Mouse (Mus musculus): ENCODE measurements around the gene Olfr71.

Gene Olfr71

GRCm38 (mm10) chr4:43709869-43710268 lies at the start of gene Olfr71:
TSS of gene Olfr71 (minus strand) at chr4:43710255.
- DNase-seq (ENCODE audit: low spot score), result no peak

DNA sequence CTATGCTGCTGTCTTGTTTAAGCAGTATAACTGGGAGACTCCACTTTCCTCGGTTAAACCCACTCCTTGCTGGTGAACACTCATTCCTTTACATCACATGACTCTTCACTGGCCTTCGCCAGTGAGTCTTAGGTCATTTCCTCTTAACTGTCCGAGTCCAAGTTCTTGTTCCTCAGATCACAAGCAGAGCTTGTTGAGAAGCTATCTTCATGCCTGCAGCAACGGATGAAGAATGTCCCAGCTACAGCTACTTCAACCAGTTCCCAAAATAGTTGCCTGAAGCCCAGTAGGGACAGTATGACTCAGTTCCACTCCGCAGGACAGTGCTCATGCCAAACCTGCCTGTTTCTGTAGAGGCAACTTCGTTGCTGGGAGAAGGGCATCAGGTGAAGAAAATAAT lies 47.2 kb upstream of the Olfr71 start:
- DNase-seq (ENCODE audit: low spot score), result no peak

DNA sequence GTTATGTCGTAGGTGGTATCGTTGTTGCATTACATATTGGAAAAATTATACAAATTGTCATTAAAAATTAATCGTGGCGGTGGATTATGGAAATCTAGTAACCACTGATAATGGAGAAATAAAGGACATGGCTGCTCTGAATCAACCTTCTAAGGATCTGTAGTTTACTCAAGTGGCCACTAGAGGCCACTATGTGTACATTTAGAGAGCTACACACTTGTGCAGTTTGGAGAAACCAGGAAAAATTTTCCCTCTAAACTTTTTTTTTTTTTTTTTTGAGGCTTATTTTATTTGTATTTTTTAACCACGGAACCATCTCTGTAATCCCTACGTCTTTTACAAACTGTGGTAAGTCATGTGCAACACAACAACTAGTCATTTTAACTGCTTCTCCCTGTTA lies 35.1 kb upstream of the Olfr71 start:
- DNase-seq (ENCODE audit: low spot score), result no peak

GRCm38 (mm10) chr4:43743099-43743498 lies 33.0 kb upstream of the Olfr71 start:
- no peak for DNase-seq (ENCODE audit: low spot score)

DNA sequence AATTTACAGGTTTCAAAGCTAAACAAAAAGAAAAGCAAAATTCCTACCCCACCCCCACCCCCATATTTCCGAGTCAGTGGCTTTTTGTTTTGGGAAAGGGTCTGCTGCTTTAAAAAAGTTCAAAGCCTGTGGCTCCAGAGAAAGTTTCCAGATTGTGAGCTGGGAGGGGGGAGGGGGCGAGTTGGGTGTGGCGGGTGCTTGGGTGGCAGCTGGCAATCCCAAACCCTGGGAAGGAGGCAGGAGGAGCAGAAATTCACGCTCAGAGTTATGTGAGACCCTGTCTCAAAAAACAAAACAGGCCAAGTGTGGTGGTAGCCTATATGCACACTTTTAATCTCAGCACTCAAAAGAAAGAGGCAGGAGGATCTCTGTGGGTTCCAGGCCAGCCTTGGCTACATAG lies 32.6 kb upstream of the Olfr71 start:
- no peak for DNase-seq (ENCODE audit: low spot score)

GRCm38 (mm10) chr4:43741526-43741925 lies 31.5 kb upstream of the Olfr71 start:
- no peak for DNase-seq (ENCODE audit: low spot score)

- DNase-seq (ENCODE audit: low spot score), result no peak
These were observed 29.1 kb upstream of the Olfr71 start for GRCm38 (mm10) chr4:43738989-43739674.

GRCm38 (mm10) chr4:43737144-43737543 lies 27.1 kb upstream of the Olfr71 start:
- DNase-seq (ENCODE audit: low spot score), result no peak

- no peak for DNase-seq (ENCODE audit: low spot score)
These were observed 23.1 kb upstream of the Olfr71 start for GRCm38 (mm10) chr4:43733186-43733585.

GRCm38 (mm10) chr4:43732171-43732570 lies 22.1 kb upstream of the Olfr71 start:
- DNase-seq (ENCODE audit: low spot score), result no peak

GRCm38 (mm10) chr4:43730750-43731297 lies 20.8 kb upstream of the Olfr71 start:
- DNase-seq (ENCODE audit: low spot score), result no peak

- no peak for DNase-seq (ENCODE audit: low spot score)
These were observed 19.9 kb upstream of the Olfr71 start, which contains the start of gene Spaar for GRCm38 (mm10) chr4:43729794-43730550. TSS of gene Spaar (plus strand) at chr4:43730034.

GRCm38 (mm10) chr4:43729126-43729525 lies 19.1 kb upstream of the Olfr71 start:
- DNase-seq (ENCODE audit: low spot score), result no peak

GRCm38 (mm10) chr4:43728576-43728954 lies 18.5 kb upstream of the Olfr71 start:
- no peak for DNase-seq (ENCODE audit: low spot score)

DNA sequence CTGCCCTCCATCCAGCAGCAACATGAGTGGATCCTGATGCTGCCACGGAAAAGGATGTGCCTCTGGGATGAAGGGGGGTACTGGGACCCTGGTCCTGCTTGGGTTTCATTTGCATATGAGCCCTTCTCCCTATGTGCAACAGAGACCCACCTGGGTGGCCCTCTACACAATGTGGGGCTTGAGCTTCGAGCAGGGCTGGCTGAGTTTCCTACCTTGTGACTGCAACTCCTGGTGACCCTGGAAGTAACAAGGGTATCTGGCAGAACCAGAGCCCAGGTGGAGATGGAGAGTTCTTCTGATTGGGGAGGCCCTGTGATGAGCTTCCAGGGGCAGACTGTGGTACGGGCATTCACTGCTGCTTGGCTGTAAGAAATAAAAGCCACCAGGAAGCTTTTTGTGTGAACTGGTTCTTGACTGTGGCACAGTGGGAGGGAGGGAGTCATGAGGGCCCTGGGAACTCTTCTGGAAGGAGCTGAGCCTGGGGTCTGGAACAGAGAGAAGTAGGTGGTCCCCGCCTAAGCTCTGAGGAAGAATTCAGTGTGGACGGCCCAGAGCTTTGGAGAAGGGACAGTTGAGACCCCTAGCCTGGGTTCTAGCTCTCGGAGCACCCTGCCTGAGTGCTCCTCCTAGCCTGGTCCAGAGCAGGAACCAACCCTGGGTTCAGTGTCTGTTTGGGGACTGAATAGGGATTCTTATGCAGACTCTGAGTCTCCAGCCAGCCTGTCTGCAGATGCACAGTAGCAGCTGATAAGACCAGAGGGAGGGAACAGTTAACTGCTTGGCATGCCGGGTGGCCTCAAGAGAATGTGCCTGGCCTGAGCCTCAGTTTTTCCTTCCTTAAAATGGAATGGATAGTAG lies 17.9 kb upstream of the Olfr71 start:
- no peak for DNase-seq (ENCODE audit: low spot score)

- DNase-seq (ENCODE audit: low spot score), result peak; percentile 60
These were observed 16.9 kb upstream of the Olfr71 start, which contains the start of gene Hrct1 for GRCm38 (mm10) chr4:43726995-43727394. TSS of gene Hrct1 (plus strand) at chr4:43727188.

DNA sequence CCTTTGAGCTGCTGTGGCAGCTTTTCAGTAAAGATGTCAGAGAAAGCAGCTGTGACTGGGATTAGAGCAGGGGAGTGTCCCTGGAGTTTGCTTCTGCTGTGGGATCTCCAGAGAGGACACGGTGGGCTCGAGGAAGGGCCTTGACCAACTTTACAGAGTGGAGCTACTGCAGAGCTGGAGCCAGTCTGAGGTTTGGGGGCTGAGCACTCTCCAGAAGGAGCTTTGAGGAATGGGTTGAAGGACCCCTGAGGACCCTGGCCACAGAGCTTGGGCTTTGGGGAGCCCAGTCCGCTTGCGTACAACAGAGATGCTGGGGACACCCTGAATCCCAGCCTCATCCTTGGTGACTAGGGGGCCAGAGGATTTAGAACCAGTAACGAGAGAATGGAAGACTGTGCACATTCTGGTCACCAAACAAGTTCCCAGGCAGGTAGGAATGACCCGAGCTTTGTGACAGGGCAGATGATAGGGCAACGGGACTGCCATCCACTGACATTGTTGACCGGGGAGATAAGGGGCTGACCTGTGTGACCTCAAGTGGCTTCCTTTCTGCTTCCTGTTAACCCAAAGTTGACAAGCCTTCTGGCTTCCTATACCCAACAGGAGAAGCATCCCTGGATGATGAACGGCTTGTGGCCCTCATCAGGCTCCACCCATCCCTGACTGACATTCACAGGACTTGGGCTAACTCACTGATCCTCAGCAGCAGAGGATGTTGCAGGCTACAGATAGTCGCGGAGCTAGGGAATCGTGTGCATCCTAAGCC lies 16.4 kb upstream of the Olfr71 start:
- no peak for DNase-seq (ENCODE audit: low spot score)

DNA sequence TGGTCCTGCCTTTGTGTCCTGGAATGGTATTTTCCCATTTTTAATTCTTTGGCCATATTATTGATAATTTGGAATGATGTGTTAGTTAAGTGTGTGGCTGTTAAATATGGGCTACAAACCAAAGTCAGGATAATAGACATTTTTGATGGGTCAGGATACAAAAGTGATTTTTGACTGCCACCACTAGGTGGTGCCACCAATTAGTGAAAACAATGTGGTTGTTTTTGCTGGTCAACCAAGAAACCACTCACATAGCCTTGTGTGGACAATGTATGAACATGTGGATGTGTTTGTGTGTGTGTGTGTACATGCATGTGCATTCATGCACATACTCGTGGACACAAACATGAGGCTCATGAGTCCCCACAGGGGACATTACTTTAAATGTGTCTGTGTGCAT lies 14.7 kb upstream of the Olfr71 start:
- DNase-seq (ENCODE audit: low spot score), result no peak

- no peak for DNase-seq (ENCODE audit: low spot score)
These were observed 12.1 kb upstream of the Olfr71 start for GRCm38 (mm10) chr4:43722191-43722590.

- DNase-seq (ENCODE audit: low spot score), result no peak
These were observed 10.6 kb upstream of the Olfr71 start for GRCm38 (mm10) chr4:43720491-43721228.

All from ovary, postnatal 36 days (tissue).